Mouse (Mus musculus) megakaryocyte-erythroid progenitor cell, adult 5-6 weeks (primary cell): ENCODE measurements around the gene Rcor3. TPM values are rescaled to one million over a fixed set of nuclear protein-coding genes. Genes with fewer than 3 reads are reported as not detected.

Source experiments
- ATAC-seq: replicated peaks from 2 replicates; pipeline ENCODE4 v1.8.0; 2016; ENCODE audit warnings: mild to moderate bottlenecking, inconsistent platforms; ENCODE audit not compliant: severe bottlenecking, poor library complexity, low FRiP score, low TSS enrichment
- total RNA-seq, 2 experiments: library from RNA; stranded (forward) in 1 of 2; stranded (reverse) in 1 of 2; fragments of 200-1000, 215-1000 nt in 1 of 2; fragments of >200 nt in 1 of 2; fragmentation: Nextera tagmentation in 1 of 2; gene quantifications; 2 replicates each; pipeline ENCODE4 v1.2.3; 2014 to 2017

Gene Rcor3
- total RNA-seq, 2 experiments from 2014 or later, result 18.3 to 35.9 TPM

GRCm38 (mm10) chr1:192100742-192101141, 37.1 kb downstream of the Rcor3 start:
- no peak for ATAC-seq

GRCm38 (mm10) chr1:192095626-192096025, 42.2 kb downstream of the Rcor3 start:
- no peak for ATAC-seq

- peak; percentile 37 for ATAC-seq
Measured at GRCm38 (mm10) chr1:192094451-192095170, 43.3 kb downstream of the Rcor3 start.

GRCm38 (mm10) chr1:192092879-192093660, 44.8 kb downstream of the Rcor3 start:
- peak; percentile 79 for ATAC-seq

GRCm38 (mm10) chr1:192091806-192092772, 45.8 kb downstream of the Rcor3 start, which contains the start of gene Traf5:
Gene Traf5 (minus strand): TSS chr1:192092559.
- peak; percentile 92 for ATAC-seq

GRCm38 (mm10) chr1:192090689-192091567, 46.9 kb downstream of the Rcor3 start:
- no peak for ATAC-seq

GRCm38 (mm10) chr1:192090281-192090680, 47.6 kb downstream of the Rcor3 start:
- no peak for ATAC-seq

GRCm38 (mm10) chr1:192089208-192090166, 48.4 kb downstream of the Rcor3 start:
- no peak for ATAC-seq

- no peak for ATAC-seq
Measured at GRCm38 (mm10) chr1:192088011-192088410, 49.9 kb downstream of the Rcor3 start.

- ATAC-seq, result no peak
Measured at GRCm38 (mm10) chr1:192087098-192087497, 50.8 kb downstream of the Rcor3 start.

- ATAC-seq, result no peak
Measured at GRCm38 (mm10) chr1:192086279-192087037, 51.4 kb downstream of the Rcor3 start.

- no peak for ATAC-seq
Measured at GRCm38 (mm10) chr1:192085218-192085617, 52.6 kb downstream of the Rcor3 start.

GRCm38 (mm10) chr1:192082646-192083045, 55.2 kb downstream of the Rcor3 start:
- ATAC-seq, result no peak

- ATAC-seq, result no peak
Measured at GRCm38 (mm10) chr1:192081129-192081528, 56.7 kb downstream of the Rcor3 start.

- no peak for ATAC-seq
Measured at GRCm38 (mm10) chr1:192079121-192079520, 58.7 kb downstream of the Rcor3 start.

- peak; percentile 49 for ATAC-seq
Measured at GRCm38 (mm10) chr1:192078406-192078805, 59.5 kb downstream of the Rcor3 start.
